In genomic region chr7:49827920-49828319, GRCm38 (mm10) we compare ENCODE assay signal across 17 mouse cellular contexts.
"Had no signal": no experiment of that assay in that cellular context is flagged by ENCODE, and none has a peak within 500 bp of the region (broad histone marks: within the 10 kb centered on the region; RNA-seq: fewer than 3 reads in every experiment).

No protein-coding gene starts in this region.

- H3K27ac ChIP-seq: kidney, postnatal 0 days; limb, embryonic 12.5 days; liver, embryonic 13.5 days; lung, embryonic 15.5 days; macrophage; midbrain, embryonic 13.5 days; neural tube, embryonic 15.5 days had no signal

- H3K27me3 ChIP-seq: limb, embryonic 12.5 days; liver, embryonic 13.5 days; lung, embryonic 15.5 days; midbrain, embryonic 13.5 days; neural tube, embryonic 15.5 days had no signal

- H3K4me1 ChIP-seq: limb, embryonic 12.5 days; liver, embryonic 13.5 days; lung, embryonic 15.5 days; midbrain, embryonic 13.5 days; neural tube, embryonic 15.5 days had no signal

- H3K4me3 ChIP-seq: limb, embryonic 12.5 days; liver, embryonic 13.5 days; lung, embryonic 15.5 days; midbrain, embryonic 13.5 days; myocyte; neural tube, embryonic 15.5 days had no signal

- DNase-seq: kidney, adult 9 months; kidney, postnatal 36 days; layer of hippocampus, adult 9-11 months; layer of hippocampus, postnatal 36 days; liver; liver, embryonic 13.5 days; liver, postnatal 0 days; lung, postnatal 14 days; right cerebral cortex, adult 18-20 months; right cerebral cortex, postnatal 25 days had no signal

- H3K4me2 ChIP-seq: limb, embryonic 12.5 days; liver, embryonic 13.5 days; lung, embryonic 15.5 days; midbrain, embryonic 13.5 days; neural tube, embryonic 15.5 days had no signal

- ATAC-seq: liver, postnatal 0 days; midbrain, embryonic 13.5 days had no signal

- H3K9ac ChIP-seq: limb, embryonic 12.5 days; liver, embryonic 13.5 days; liver, postnatal 0 days; lung, embryonic 15.5 days; midbrain, embryonic 13.5 days; neural tube, embryonic 15.5 days had no signal

- H3K9me3 ChIP-seq: limb, embryonic 12.5 days; liver, embryonic 13.5 days; lung, embryonic 15.5 days; midbrain, embryonic 13.5 days; neural tube, embryonic 15.5 days had no signal
